26 mouse cellular contexts compared by ENCODE assay signal in the genomic region with DNA sequence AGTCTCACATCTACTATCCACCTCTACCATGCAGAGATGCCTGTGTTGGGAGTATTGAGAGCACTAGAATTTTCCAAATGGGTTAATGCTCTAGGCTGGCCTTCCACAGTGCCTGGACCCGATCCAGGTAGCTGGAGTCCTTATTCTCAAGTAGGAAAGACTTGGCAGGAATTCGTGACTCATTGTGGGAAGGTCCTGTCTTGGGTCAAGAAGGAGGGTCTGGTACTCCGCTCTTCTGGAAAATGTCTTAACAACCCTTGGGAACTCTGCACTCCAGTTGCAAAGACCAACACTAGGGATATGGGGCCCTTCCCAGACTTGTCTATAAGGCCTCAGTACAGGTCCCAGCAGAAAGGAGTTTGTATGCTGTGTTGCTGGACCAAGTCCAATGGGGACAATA.
DNase-seq lines count a peak whose midpoint lies in the region; ATAC-seq lines count a peak whose summit lies in the region.
"Had no signal": no experiment of that assay in that cellular context is flagged by ENCODE, and none has a peak within 500 bp of the region (broad histone marks: within the 10 kb centered on the region; RNA-seq: fewer than 3 reads in every experiment).

No protein-coding gene starts in this region.

- peaks cover 4% of the 10 kb centered on the region; the same call in 1 of the 2 replicates for H3K4me1 ChIP-seq in kidney, embryonic 16.5 days (ENCODE audit: insufficient read depth, low read length)
- H3K4me1 ChIP-seq in midbrain, embryonic 13.5 days (replicated peaks): no peaks in the 10 kb centered on the region
- H3K4me1 ChIP-seq in forebrain, embryonic 10.5 days: no peaks in the 10 kb centered on the region
- H3K4me1 ChIP-seq: embryonic facial prominence, embryonic 13.5 days; limb, embryonic 12.5 days; neural tube, embryonic 12.5 days had no signal

- no peaks in the 10 kb centered on the region for H3K27me3 ChIP-seq in kidney, embryonic 16.5 days (ENCODE audit: insufficient read depth, low read length)
- H3K27me3 ChIP-seq in midbrain, embryonic 13.5 days: no peaks in the 10 kb centered on the region
- no peaks in the 10 kb centered on the region for H3K27me3 ChIP-seq in forebrain, embryonic 10.5 days (ENCODE audit: poor library complexity, severe bottlenecking)
- H3K27me3 ChIP-seq: embryonic facial prominence, embryonic 13.5 days; neural tube, embryonic 12.5 days had no signal

- no peak overlapping the region for H3K27ac ChIP-seq in kidney, embryonic 16.5 days (ENCODE audit: low read length)
- H3K27ac ChIP-seq in midbrain, embryonic 13.5 days: no peak overlapping the region
- H3K27ac ChIP-seq in forebrain, embryonic 10.5 days: no peak overlapping the region
- H3K27ac ChIP-seq: embryonic facial prominence, embryonic 13.5 days; gastrocnemius, adult 2 months; layer of hippocampus, adult 2 months; left cerebral cortex, adult 2 months; limb, embryonic 12.5 days; neural tube, embryonic 12.5 days had no signal

- WGBS in kidney, embryonic 16.5 days: 77% methylated on average over 3 of the region's 3 CpGs
- 82% methylated on average over 3 of the region's 3 CpGs for WGBS in midbrain, embryonic 13.5 days
- WGBS in forebrain, embryonic 10.5 days: 86% methylated on average over 3 of the region's 3 CpGs

- H3K9ac ChIP-seq in kidney, embryonic 16.5 days (replicated peaks; ENCODE audit: low read length): no peak overlapping the region
- no peak overlapping the region for H3K9ac ChIP-seq in midbrain, embryonic 13.5 days (replicated peaks)
- H3K9ac ChIP-seq: embryonic facial prominence, embryonic 13.5 days; limb, embryonic 12.5 days; liver, postnatal 0 days; neural tube, embryonic 12.5 days had no signal

- no peak overlapping the region for H3K4me2 ChIP-seq in kidney, embryonic 16.5 days (replicated peaks; ENCODE audit: low read depth, low read length)
- no peak overlapping the region for H3K4me2 ChIP-seq in midbrain, embryonic 13.5 days (replicated peaks)
- H3K4me2 ChIP-seq: embryonic facial prominence, embryonic 13.5 days; limb, embryonic 12.5 days; liver, embryonic 11.5 days; neural tube, embryonic 12.5 days had no signal

- peak; percentile 50 to 54 for DNase-seq in kidney, postnatal 36 days
- peak; percentile 78 for DNase-seq in adipocyte (ENCODE audit: low spot score)
- DNase-seq in lung, postnatal 10 days: peak; percentile 52
- DNase-seq in cerebellum, adult 18-20 months: no peak
- no peak for DNase-seq in forebrain, embryonic 10.5 days (ENCODE audit: extremely low spot score, low spot score)
- DNase-seq: adrenal gland, postnatal 14 days; cerebellum, adult 11 months; cerebellum, adult 9-11 months; gastrocnemius, adult 2 months; kidney, adult 9 months; kidney, postnatal 14 days; liver, postnatal 0 days; right cerebral cortex, postnatal 4 days; thymus, adult 2 months; thymus, postnatal 36 days had no signal

- H3K9me3 ChIP-seq in kidney, embryonic 16.5 days (ENCODE audit: low read length): no peaks in the 10 kb centered on the region
- no peaks in the 10 kb centered on the region for H3K9me3 ChIP-seq in midbrain, embryonic 13.5 days
- no peaks in the 10 kb centered on the region; the same call in 1 of the 2 replicates for H3K9me3 ChIP-seq in forebrain, embryonic 10.5 days
- H3K9me3 ChIP-seq: embryonic facial prominence, embryonic 13.5 days; limb, embryonic 12.5 days; neural tube, embryonic 12.5 days had no signal

- ATAC-seq in kidney, embryonic 16.5 days (ENCODE audit: low FRiP score, low TSS enrichment): no peak
- ATAC-seq in midbrain, embryonic 13.5 days: no peak
- ATAC-seq: forebrain, embryonic 16.5 days; hindbrain, embryonic 16.5 days; liver, postnatal 0 days; midbrain, embryonic 16.5 days had no signal

- no peak overlapping the region for H3K4me3 ChIP-seq in kidney, embryonic 16.5 days (ENCODE audit: low read length)
- H3K4me3 ChIP-seq in midbrain, embryonic 13.5 days (replicated peaks): no peak overlapping the region
- no peak overlapping the region for H3K4me3 ChIP-seq in forebrain, embryonic 10.5 days
- H3K4me3 ChIP-seq: embryonic facial prominence, embryonic 13.5 days; gastrocnemius, adult 2 months; layer of hippocampus, adult 2 months; left cerebral cortex, adult 2 months; limb, embryonic 12.5 days; neural tube, embryonic 12.5 days had no signal

- no peaks in the 10 kb centered on the region for H3K36me3 ChIP-seq in kidney, embryonic 16.5 days (ENCODE audit: insufficient read depth, low read length)
- H3K36me3 ChIP-seq in midbrain, embryonic 13.5 days: no peaks in the 10 kb centered on the region
- no peaks in the 10 kb centered on the region for H3K36me3 ChIP-seq in forebrain, embryonic 10.5 days (replicated peaks)
- H3K36me3 ChIP-seq: embryonic facial prominence, embryonic 13.5 days; limb, embryonic 12.5 days; neural tube, embryonic 12.5 days had no signal

Comparison
In these comparisons a context has a peak if more than half of its experiments do, and no peak if none do; other contexts are left out.
1. DNase-seq: peak in kidney, postnatal 36 days (2 of 2), adipocyte (single experiment) and lung, postnatal 10 days (single experiment); none in cerebellum, adult 18-20 months (0 of 2) and forebrain, embryonic 10.5 days (single experiment).